Mouse (Mus musculus): ENCODE results near the gene Clstn2.

DNA sequence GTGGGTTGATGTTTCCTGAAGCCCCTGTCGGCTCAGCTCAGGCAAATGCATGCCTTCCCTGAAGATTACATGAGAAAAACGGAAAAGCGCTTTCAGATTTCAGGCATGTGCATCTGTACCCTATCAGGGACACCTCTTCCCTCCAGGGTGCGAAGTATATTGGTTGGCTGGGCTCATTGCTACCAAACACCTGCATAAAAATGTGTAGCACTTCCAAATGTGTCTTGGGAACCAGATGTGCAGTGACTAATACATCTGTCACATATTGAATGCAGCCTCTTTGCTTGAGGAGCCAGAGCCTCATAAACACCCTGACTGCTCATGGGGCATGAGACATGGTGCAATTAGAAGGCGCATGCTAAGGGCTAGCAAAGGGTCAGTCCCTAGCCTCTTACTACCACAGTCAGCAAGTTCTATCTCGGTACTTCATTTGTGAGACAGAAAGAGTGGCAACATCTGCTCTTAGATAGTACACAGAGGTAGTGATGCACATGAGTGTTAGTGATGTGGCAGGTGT is 267.7 kb downstream of the Clstn2 start:
- TF ChIP-seq CTCF (IDR thresholded peaks at IDR 0.05; ENCODE audit: low read depth, low read length): no peak
- TF ChIP-seq POLR2A (IDR thresholded peaks at IDR 0.05; ENCODE audit: extremely low read depth, insufficient read depth, low read length): no peak

Data from liver, adult 2 months (tissue).